Mouse (Mus musculus) 416B (cell line): Measurements from ENCODE around the gene 2610021A01Rik.
"Not testable (repeated sequence)": the region's sequence is repeated elsewhere in the genome, so short reads cannot be mapped to it uniquely, and the experiment has no call there.

Experiments
- DNase-seq: peaks from one replicate; pipeline ENCODE4 v3.0.0; 2011; ENCODE audit warnings: low read depth

The 2610021A01Rik gene

DNA sequence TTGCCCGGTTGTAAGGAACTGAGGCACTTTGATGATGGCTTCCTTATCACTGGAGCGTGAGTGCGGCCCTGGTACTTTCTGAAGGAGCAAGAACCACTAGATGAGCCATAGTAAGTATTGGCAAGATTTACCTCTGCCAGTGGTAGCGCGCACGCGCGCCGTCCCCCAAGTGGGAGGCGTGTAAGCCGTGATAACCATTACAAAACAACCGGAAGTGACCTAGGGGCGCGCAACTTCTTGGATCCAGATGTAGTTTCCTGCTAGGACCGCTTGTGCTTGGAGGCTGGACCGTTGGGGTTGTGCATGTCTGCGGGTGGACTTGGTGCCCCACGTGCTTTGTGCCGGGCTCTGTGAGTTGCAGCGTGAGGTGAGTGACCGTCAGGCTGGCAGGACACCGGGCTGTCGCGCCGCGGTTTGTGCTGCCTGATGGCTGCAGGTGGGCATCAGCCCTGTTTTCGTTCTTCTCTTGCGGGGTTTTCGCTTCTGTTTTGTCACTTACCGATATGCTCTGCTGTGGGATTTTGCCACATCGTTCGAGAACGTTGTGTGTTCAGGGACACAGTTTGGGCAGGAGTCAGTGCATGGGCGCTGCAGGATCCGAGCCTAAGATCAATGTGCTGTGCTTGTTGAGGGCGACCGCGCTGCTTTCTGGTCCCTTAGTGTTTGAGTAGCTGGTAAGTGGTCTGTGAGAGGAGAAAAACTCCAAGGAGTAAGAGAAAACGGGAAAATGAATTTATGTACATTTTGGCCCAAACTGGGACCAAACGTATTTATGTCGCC, at the start of gene 2610021A01Rik:
TSS of gene 2610021A01Rik (plus strand) at position 197 of the 780 bp plus-strand sequence.
- peak; percentile 93 for DNase-seq

DNA sequence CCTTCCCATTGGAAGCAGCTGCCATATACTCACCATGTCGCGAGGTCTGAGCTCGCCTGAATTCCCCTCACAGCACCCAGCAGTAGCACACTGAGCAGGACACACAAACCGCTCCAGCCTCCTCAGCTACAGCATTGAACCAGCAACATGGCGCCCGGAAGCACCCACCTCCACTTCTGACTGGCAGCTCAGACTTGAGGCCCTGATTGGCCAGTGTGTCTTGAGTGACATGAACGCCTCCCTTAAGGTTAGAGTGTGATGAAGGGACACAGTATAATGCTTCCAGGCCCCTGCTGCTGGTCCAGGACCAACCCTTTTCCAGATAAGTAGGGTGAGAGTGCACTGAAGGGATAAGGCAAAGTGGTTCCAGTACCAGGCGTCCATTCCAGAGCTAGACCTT, 38.3 kb upstream of the 2610021A01Rik start:
- no peak for DNase-seq

GRCm38 (mm10) chr7:41573562-41573961, 25.5 kb upstream of the 2610021A01Rik start, which contains the start of gene Gm6871:
Gene Gm6871 (minus strand): TSS chr7:41573662.
- not testable (repeated sequence) for DNase-seq

DNA sequence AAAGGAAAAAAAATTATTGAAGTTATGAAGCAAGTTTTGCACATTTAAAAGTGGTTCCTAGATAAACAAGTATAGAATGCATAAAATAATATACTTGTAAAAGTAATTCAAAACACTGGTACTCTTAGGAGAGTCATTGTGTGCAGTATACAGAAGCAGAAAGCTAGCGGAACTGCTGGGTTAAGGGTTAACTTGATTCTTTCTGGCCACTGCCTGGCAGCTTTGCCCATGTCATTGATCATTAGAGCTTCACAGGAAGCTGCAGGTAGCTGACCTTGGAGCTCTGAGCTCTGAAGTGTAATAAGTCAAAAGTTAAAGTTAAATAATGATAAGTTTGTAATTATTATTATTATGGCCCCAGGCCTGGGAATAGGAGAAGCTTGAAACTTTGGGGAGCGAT, 21.1 kb upstream of the 2610021A01Rik start:
- DNase-seq = no peak

- DNase-seq = no peak
Observed at GRCm38 (mm10) chr7:41582028-41582427, 17.0 kb upstream of the 2610021A01Rik start.

- not testable (repeated sequence) for DNase-seq
Observed at GRCm38 (mm10) chr7:41587831-41588230, 11.2 kb upstream of the 2610021A01Rik start.

GRCm38 (mm10) chr7:41598615-41599014, 415 bp upstream of the 2610021A01Rik start:
- DNase-seq = no peak

GRCm38 (mm10) chr7:41599932-41600548, 1.0 kb downstream of the 2610021A01Rik start:
- peak; percentile 24 for DNase-seq

DNA sequence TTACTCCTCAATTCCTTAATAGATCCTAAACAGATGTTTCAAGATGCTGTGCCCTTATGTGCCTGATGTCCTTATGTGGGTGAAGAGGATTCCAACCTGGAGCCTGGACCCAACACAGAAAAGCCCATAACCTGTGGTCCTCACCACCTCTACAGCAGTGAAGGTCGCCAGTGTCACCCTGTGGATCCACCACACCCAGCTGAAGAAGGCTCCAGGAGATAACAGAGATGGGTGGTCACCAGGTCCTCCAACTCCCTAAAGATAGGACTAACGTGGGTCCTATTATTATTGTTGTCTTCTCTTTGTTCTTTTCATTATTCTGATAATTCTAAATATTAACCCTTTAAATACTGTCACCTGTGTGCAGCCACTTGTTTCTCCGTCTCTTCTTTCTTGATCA, 12.6 kb downstream of the 2610021A01Rik start:
- no peak for DNase-seq

DNA sequence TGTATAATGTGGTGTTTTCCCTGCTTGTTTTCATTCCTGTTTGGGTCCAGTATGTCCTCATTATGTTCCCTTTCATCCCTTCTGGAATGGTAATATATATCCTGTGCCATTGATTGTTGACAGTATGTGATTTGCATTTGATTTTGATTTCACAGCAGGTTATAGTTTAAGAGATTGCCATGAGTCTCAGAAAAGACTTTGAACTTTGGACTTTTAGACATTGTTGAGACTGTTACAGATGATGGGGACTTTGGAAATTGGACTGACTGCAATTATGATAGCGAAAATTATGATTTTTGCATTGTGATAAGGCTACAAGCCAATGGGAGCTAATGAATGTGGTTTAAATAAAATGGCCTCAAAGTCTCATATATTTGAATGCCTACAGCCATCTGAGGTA, 17.2 kb downstream of the 2610021A01Rik start:
- DNase-seq = not testable (repeated sequence)

GRCm38 (mm10) chr7:41632409-41633220, 33.6 kb downstream of the 2610021A01Rik start, which contains the start of gene Zfp788:
Gene Zfp788 (plus strand): TSS chr7:41633203.
- peak; percentile 97 for DNase-seq

DNA sequence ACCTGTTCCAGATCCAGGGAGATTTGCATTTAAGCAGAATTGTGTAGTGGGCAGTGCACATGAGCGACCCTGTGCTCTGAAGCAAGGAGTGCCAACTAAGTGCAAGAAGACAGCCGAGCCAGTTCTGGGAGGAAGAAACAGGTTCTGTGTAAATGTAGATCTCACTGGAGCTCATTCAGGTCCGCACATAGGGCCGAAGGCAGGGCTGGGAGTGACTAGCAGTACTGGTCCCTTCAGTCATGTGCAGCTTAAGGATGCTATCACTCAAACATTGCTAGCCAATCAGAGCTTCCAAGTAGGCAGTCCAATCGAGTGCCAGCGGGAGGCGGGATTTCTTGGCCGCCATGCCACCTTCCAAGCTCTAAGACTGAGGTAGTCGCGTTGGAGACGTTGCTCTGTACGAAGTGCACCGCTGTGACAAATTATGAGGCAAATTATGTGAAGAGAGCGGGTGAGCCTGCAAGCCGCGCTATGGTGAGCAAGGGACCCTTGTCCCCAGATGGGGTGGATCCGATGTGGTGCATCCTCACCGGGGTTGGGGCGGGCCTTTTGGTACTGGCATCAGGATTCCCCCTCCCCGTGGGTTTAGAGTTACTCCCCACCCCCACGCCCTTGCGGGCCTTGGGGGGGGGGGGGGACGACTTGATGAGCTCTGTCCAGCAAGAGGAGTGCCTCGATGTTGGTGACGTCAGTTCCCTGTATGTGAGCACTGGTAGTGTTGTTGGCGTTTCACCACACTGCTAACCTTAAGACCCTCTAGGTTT, 34.4 kb downstream of the 2610021A01Rik start:
- DNase-seq = peak; percentile 98

DNA sequence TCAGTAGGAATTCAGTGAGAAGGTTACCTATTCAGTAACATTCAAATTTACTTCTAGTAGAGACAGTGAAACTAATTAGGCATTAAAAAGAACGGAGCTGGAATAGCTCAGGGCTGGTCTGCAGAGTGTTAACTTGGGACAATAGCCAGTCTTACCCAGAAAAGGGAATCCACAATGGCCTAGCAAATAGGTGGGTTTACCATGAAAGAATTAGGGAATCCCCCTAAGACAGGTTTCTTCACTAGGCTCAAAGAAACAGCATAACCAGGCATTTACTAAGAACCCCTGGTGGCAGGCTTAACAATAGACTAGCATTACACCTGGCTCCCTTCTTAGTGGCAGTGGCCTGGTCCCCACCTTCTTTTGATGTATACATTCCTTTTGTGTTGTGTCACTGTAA, 75.3 kb downstream of the 2610021A01Rik start:
- DNase-seq = not testable (repeated sequence)
